Mouse (Mus musculus): ENCODE results near the gene Pik3c2b. TPM values are rescaled to one million over a fixed set of nuclear protein-coding genes. Genes with fewer than 3 reads are reported as not detected.

Pik3c2b gene
- total RNA-seq, 2 experiments from 2014 or later: 17.9 to 20.4 TPM

- DNase-seq: peak; percentile 72 to 73
- intact Hi-C loops (cut with DNase I): loop anchor here (1.0 to 2.0 kb wide), 2 partner anchors 13 to 48 kb away; no protein-coding TSS in a partner anchor
These were observed 41.9 kb downstream of the Pik3c2b start for GRCm38 (mm10) chr1:133087206-133087905.

DNA sequence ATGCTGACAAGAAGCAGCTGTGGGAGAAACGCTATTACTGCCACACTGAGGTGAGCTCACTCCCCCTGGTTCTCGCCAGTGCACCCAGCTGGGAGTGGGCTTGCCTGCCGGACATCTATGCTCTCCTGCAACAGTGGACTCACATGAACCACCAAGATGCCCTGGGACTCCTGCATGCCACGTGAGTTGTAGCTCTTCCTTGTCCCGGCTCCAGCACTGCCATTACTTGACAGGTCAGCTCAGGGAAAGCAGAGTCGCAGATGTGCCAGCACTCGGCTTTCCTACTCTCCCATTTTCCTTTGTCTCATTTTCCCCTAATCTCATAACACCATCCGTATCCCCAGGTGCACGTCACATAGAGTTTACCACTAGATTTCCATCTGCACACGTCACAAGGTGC is 42.7 kb downstream of the Pik3c2b start:
- intact Hi-C loops (cut with DNase I): no loop called here
- DNase-seq: no peak

- intact Hi-C loops (cut with DNase I): no loop called here
- DNase-seq: no peak
These were observed 43.9 kb downstream of the Pik3c2b start for GRCm38 (mm10) chr1:133089415-133089814.

DNA sequence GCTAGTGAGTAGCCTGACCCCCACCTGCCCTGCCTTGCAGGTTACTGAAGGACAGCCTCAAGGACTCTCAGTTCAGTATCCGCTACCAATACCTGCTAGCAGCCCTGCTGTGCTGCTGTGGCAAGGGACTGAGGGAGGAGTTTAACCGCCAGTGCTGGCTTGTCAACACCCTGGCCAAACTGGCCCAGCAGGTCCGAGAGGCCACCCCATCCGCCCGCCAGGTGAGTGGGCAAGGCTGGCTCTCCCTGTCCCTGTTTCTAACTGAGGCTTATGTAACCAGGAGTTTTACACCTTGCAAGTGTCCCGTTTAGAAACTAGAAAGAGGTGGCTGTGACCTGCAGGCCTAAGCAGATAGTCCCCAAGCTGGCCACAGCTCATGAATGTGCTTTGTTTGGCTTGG is 45.2 kb downstream of the Pik3c2b start:
- DNase-seq: no peak
- intact Hi-C loops (cut with DNase I): no loop called here

DNA sequence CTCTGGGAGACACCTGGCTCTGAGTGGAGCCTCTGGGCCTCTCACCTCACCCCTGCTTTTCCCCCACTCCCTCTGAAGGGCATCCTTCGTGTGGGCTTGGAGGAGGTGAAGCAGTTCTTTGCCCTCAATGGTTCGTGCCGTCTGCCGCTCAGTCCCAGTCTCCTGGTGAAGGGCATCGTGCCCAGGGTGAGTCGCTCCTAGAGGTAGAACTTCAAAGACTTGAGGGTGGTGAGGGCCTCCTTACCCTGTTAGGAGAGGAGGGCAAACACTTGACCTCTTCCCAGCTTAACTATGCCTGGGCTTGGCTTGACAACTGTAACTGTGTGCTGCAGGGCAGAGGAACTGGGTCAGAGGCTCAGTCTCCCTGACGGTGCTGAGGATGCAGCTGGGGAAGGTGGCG is 46.0 kb downstream of the Pik3c2b start:
- intact Hi-C loops (cut with DNase I): no loop called here
- no peak for DNase-seq

DNA sequence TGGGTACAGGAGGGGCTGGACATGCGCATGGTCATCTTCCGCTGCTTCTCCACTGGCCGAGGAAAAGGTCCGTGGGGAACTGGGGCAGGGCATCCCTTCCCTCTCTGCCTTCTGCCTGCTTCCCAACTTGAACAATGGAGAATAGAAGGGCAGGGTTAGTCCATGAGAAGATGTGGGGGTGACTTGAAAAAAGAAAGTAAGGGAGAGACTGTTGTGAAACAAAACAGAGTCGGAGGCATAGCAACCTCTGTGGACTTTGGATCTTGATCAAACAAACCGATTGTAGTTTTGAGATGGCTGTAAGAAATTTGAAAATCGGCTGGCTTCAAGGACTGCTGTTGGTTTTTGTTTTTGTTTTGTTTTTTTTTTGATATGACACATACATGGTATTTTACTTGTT is 48.3 kb downstream of the Pik3c2b start:
- intact Hi-C loops (cut with DNase I): no loop called here
- no peak for DNase-seq

DNA sequence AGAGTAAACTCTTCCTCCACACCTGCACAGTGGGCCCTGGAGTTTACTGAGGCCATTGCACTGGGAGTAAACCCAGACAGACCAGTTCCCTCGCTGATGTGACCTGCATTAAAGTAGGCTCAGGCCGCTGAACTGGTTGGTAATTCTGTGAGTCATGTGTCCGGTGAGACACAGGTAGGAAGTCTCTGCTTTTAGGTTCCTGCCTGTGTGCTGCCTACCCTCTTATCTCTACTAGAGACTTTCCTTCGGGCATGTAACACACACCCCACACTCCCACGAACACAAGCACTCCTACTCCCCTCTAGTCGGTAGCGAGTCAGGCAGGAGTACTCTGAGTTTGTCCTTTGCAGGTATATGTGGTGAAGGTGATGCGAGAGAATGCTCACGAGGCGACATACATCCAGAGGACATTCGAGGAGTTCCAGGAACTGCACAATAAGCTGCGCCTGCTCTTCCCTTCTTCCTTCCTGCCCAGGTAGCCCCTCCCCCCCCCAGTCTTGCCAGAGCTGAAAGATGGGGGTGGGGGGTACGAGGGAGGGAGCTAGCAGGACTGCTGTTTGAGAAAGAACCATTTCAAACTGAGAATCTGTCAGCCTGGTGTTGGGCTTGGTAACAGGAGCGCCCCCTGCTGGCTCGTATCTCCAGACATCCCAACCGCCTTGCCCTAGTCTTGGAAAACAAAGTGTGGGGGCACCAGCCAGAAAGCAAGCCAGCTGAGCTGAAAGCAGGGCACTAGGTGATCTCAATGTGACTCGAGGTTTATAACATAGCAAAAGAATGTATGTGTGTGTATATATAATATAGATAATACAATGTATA is 55.7 kb downstream of the Pik3c2b start:
- intact Hi-C loops (cut with DNase I): loop anchor here (1.0 to 2.0 kb wide), 2 partner anchors 14 to 62 kb away; no protein-coding TSS in a partner anchor
- DNase-seq: peak; percentile 76 to 82

GRCm38 (mm10) chr1:133102108-133102507 is 56.6 kb downstream of the Pik3c2b start:
- DNase-seq: no peak
- intact Hi-C loops (cut with DNase I): no loop called here

DNA sequence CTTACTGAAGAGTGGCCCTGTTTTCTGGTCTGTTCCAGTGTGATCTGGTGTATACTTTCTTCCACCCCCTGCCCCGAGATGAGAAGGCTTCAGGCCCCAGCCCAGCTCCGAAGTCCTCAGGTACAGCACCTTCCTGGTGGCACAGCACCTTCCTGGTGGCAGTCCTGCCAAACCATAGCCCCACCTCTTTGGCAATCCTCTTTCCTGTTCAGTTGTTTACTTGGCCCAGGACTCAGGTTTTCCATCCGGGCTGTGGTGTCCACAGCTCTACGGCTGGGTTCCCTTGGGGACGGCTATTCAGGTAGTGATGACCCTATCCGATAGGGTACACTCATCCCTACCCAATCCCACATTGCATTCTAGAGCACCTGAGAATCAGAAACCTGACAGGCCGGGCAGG is 57.8 kb downstream of the Pik3c2b start:
- intact Hi-C loops (cut with DNase I): no loop called here
- DNase-seq: no peak

- intact Hi-C loops (cut with DNase I): no loop called here
- DNase-seq: no peak
These were observed 58.4 kb downstream of the Pik3c2b start for GRCm38 (mm10) chr1:133103871-133104270.

- intact Hi-C loops (cut with DNase I): no loop called here
- DNase-seq: no peak
These were observed 70.6 kb downstream of the Pik3c2b start for GRCm38 (mm10) chr1:133116108-133116507.

DNA sequence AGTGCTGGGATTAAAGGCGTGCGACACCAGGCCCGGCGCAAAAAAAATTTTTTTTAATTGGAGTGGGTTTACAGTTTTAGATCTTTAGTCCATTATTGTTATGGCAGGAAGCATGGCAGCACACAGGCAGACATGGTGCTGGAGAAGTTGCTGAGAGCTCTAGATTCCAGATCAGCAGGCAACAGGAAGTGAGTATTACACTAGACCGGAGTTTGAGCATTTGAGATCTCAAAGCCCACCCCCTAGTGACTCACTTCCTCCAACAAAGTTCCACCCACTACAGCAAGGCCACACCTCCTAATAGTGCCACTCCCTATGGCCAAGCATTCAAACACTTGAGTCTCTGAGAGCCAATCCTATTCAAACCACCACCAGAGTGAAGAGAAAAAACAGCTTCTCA is 72.7 kb downstream of the Pik3c2b start:
- intact Hi-C loops (cut with DNase I): no loop called here
- no peak for DNase-seq

GRCm38 (mm10) chr1:133118844-133119243 is 73.4 kb downstream of the Pik3c2b start:
- intact Hi-C loops (cut with DNase I): no loop called here
- no peak for DNase-seq

DNA sequence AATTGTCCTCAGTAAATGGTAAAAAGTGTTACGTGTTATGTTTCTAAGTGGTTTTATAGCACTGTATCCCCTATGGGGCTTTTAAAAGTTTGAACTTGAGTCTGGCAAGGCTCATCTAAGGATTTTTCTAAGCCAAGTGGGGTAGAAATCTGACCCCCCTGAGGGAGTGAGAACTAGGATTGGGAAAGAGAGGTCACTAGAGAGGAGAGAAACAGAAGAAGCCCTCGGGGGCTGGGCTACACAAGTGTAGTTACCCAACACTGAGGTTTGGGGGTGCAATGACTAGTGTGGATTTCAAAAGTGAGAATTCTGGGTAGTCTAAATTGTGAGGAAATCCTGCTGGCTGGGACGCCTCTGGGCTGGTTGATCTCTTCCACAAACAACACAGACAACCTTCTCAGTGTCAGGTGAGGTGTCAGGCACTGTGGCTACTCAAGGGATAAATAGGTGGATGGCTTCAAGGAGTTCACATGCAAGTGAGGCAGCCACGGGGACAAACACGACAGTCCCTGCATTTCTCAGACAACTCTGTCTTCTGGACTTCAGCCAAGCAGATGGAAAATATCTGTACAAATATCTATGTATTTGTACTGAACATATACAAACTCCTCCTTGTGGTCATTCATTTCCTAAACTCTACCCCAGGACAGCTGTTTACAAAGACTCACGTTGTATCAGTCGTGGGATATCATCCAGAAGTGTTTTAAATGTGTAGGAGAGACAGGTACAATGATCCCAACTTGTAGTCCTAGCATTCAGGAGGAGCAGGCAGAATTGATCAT is 74.7 kb downstream of the Pik3c2b start:
- DNase-seq: no peak
- intact Hi-C loops (cut with DNase I): no loop called here

- intact Hi-C loops (cut with DNase I): no loop called here
These were observed 75.8 kb downstream of the Pik3c2b start for GRCm38 (mm10) chr1:133121246-133121645.

GRCm38 (mm10) chr1:133124137-133124536 is 78.7 kb downstream of the Pik3c2b start:
- intact Hi-C loops (cut with DNase I): no loop called here
- no peak for DNase-seq

More at GRCm38 (mm10) chr1:133121246-133121645, 75.8 kb downstream of the Pik3c2b start:
- no peak for DNase-seq

GRCm38 (mm10) chr1:133125640-133126364 is 80.3 kb downstream of the Pik3c2b start:
- DNase-seq: no peak
- intact Hi-C loops (cut with DNase I): no loop called here

DNA sequence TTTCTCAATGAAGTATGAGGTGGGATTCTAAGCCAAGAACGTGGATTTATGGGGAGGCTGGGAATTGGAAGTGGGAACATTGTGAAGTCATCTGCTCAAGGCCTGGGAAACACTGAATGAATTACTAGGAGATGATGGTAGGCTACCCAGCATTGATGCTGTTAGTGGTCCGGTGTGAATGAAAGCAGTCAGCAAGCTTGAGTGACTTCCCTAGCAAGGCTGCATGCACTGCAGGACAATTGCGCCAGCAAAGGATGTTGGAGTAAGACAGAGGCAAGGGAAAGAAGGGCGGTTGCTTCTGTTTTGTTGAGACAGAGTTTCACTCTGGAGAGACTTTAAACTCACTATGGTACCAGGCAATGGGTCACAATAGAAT is 80.9 kb downstream of the Pik3c2b start:
- no peak for DNase-seq
- intact Hi-C loops (cut with DNase I): no loop called here

DNA sequence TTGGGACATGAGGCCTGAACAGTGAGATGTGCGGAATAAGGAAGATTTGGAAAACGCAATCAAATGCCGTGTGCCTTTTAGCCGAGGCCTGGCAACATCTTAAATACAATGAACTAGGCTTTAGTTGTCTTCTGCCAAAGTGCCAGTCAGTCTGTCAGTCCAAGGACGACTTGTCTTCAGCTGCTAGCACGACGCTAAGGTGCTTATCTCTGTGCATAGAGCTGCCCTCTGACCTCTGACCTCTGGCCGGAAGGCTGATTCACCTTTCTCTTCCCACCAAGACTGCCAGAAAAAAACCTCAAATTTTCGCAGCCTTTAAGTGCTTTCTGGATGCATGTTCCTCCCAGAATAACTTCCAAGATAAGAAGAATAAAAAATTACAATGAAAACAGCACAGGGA is 81.9 kb downstream of the Pik3c2b start:
- intact Hi-C loops (cut with DNase I): no loop called here
- DNase-seq: no peak

GRCm38 (mm10) chr1:133129471-133130221 is 84.2 kb downstream of the Pik3c2b start:
- intact Hi-C loops (cut with DNase I): no loop called here
- DNase-seq: peak in 1 of 2 experiments; percentile 22

Data from heart, postnatal 36 days (tissue).